Mouse (Mus musculus) midbrain, embryonic 13.5 days (tissue): ENCODE data around the gene Srpx2. TPM values are rescaled to one million over a fixed set of nuclear protein-coding genes. Genes with fewer than 3 reads are reported as not detected.
A peak's percentile ranks its signal among the peaks of the same experiment; 100 is the strongest.

Experiments used
- ATAC-seq: fragments of 200-750 bp; cut with Nextera tagmentation; 2 replicates; pipeline ENCODE4 v1.8.0; 2017; ENCODE audit warnings: mild to moderate bottlenecking, moderate TSS enrichment, moderate library complexity
- H3K27ac ChIP-seq: fragments of 300-500 bp; sonication (generic); 2 replicates; pipeline ENCODE4 v1.5.1; 2015; ENCODE audit warnings: inconsistent platforms, mild to moderate bottlenecking, moderate library complexity
- H3K27me3 ChIP-seq: fragments of 300-500 bp; sonication (generic); 2 replicates; pipeline ENCODE4 v1.6.1; 2015; ENCODE audit warnings: mild to moderate bottlenecking, inconsistent platforms
- H3K36me3 ChIP-seq: fragments of 300-500 bp; sonication (generic); 2 replicates; pipeline ENCODE4 v1.6.1; 2015; ENCODE audit warnings: mild to moderate bottlenecking, inconsistent platforms
- H3K4me1 ChIP-seq: fragments of 300-500 bp; sonication (generic); replicated peaks from 2 replicates; pipeline ENCODE4 v1.6.1; 2015; ENCODE audit warnings: inconsistent platforms
- H3K4me2 ChIP-seq: fragments of 300-500 bp; sonication (generic); replicated peaks from 2 replicates; pipeline ENCODE4 v1.6.1; 2015; ENCODE audit warnings: moderate library complexity, mild to moderate bottlenecking, inconsistent platforms
- H3K4me3 ChIP-seq: fragments of 300-500 bp; sonication (generic); replicated peaks from 2 replicates; pipeline ENCODE4 v1.5.1; 2015; ENCODE audit warnings: mild to moderate bottlenecking, inconsistent platforms
- H3K9ac ChIP-seq: fragments of 300-500 bp; sonication (generic); replicated peaks from 2 replicates; pipeline ENCODE4 v1.6.1; 2015; ENCODE audit warnings: mild to moderate bottlenecking, inconsistent platforms
- H3K9me3 ChIP-seq: fragments of 300-500 bp; sonication (generic); 2 replicates; pipeline ENCODE4 v1.6.1; 2016; ENCODE audit warnings: mild to moderate bottlenecking, inconsistent platforms
- WGBS: fragments of 180-500 bp; shearing (Covaris S2); methylation state at CpG from one replicate; pipeline ENCODE4 v1.1.7; 2015; 5-methylcytosine and 5-hydroxymethylcytosine counted together
- polyA plus RNA-seq: library from polyadenylated mRNA; unstranded; fragments of >200 nt; fragmentation: Nextera tagmentation; extraction: Ambion mirVana; gene quantifications from 2 replicates; pipeline ENCODE4 v1.2.1, GENCODE M21; 2015

The Srpx2 gene
- polyA plus RNA-seq: 1.4 and 1.6 TPM in 2 replicates

DNA sequence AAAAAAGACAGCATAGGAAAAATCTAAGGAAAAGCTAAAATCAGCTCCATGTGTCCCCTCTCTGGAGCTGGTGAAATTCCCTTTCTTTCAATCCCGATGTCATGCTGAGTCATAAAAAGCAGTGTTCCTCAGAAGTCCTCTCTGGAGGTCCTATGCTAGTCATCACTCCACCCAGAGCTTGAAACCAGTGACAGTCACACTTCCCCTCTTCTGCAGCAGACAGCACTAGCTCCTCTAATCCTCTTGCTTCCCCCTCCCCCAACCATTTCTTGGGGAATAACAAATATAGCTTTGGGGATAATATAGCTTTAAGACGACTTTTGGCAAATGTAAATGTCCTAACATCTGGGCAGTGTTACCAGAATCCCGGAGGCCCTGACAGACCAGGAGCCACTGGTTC is at the start of gene Srpx2:
Gene Srpx2 (plus strand): TSS at position 166 of the 400 bp plus-strand sequence.
- no peak within 1 kb of the TSS for H3K4me3 ChIP-seq
- no peaks in the 10 kb centered on the region for H3K9me3 ChIP-seq
- H3K9ac ChIP-seq: no peak within 1 kb of the TSS
- no peaks in the 10 kb centered on the region for H3K36me3 ChIP-seq
- H3K4me1 ChIP-seq: peaks cover 6% of the 10 kb centered on the region; the same call in 1 of the 2 replicates
- H3K27me3 ChIP-seq: peaks cover 11% of the 10 kb centered on the region; the same call in 1 of the 2 replicates
- 35% methylated on average over 3 of the region's 3 CpGs for WGBS
- H3K27ac ChIP-seq: no peak within 1 kb of the TSS
- ATAC-seq: no peak
- H3K4me2 ChIP-seq: no peak within 1 kb of the TSS

- 96% methylated on average over 6 of the region's 6 CpGs for WGBS
Measured at GRCm38 (mm10) chrX:133869743-133870142, 38.5 kb upstream of the Srpx2 start.

DNA sequence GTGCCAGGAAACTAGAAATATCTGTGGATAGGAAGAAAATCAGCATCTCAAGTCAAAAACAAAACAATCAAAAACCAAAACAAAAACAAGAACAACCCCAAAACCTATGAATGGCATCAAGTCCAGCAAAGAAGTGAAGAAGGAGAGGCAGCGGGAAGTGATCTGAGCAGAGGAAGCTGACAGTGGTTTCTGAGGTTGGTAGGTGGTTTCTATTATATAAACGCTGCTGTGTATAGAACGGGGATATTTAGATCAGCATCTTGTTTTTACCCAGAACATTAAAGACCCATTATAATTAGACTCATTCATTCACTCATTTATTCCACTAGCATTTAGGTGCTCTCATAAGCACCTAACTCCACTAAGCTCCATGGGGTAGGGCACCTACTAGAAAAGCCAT is 20.9 kb upstream of the Srpx2 start:
- H3K27me3 ChIP-seq: no peaks in the 10 kb centered on the region
- H3K4me3 ChIP-seq: no peak overlapping the region
- H3K9me3 ChIP-seq: no peaks in the 10 kb centered on the region
- 99% methylated on average over 3 of the region's 3 CpGs for whole genome bisulfite sequencing
- H3K27ac ChIP-seq: no peak overlapping the region
- H3K36me3 ChIP-seq: peaks cover 13% of the 10 kb centered on the region
- no peak for ATAC-seq
- no peak overlapping the region for H3K9ac ChIP-seq
- no peaks in the 10 kb centered on the region for H3K4me1 ChIP-seq
- no peak overlapping the region for H3K4me2 ChIP-seq

More at GRCm38 (mm10) chrX:133869743-133870142, 38.5 kb upstream of the Srpx2 start:
- no peak overlapping the region for H3K9ac ChIP-seq
- H3K27ac ChIP-seq: no peak overlapping the region
- ATAC-seq: no peak
- H3K36me3 ChIP-seq: no peaks in the 10 kb centered on the region
- no peaks in the 10 kb centered on the region for H3K4me1 ChIP-seq
- H3K9me3 ChIP-seq: no peaks in the 10 kb centered on the region
- no peak overlapping the region for H3K4me2 ChIP-seq
- no peak overlapping the region for H3K4me3 ChIP-seq
- no peaks in the 10 kb centered on the region for H3K27me3 ChIP-seq

DNA sequence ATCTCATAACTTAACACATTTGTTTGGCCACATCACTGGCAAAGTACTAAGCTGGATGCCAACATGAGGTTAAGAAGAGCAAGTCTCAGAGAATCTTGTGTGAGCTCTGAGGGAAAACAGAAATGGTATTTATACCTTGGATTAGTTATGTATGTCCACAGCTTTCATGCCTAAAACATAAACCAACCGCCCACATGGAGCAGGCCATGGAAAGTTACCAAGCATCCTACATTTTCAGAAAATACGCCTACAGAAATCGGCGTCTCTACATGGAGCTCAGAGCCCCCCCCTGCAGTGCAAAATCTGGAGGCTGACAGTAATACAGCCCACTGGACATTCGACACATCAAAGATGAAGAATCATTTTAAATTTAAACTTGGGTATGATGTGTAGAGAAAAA is 20.1 kb upstream of the Srpx2 start:
- no peaks in the 10 kb centered on the region for H3K27me3 ChIP-seq
- H3K27ac ChIP-seq: no peak overlapping the region
- peaks cover 13% of the 10 kb centered on the region for H3K36me3 ChIP-seq
- H3K9ac ChIP-seq: no peak overlapping the region
- H3K4me2 ChIP-seq: no peak overlapping the region
- no peak for ATAC-seq
- 89% methylated on average over 5 of the region's 5 CpGs for WGBS
- H3K4me1 ChIP-seq: no peaks in the 10 kb centered on the region
- no peak overlapping the region for H3K4me3 ChIP-seq
- no peaks in the 10 kb centered on the region for H3K9me3 ChIP-seq

GRCm38 (mm10) chrX:133898014-133898542 is 10.1 kb upstream of the Srpx2 start, which contains the start of gene Tspan6:
Gene Tspan6 (minus strand): TSS chrX:133898429.
- H3K36me3 ChIP-seq: peaks cover 12% of the 10 kb centered on the region
- WGBS: 32% methylated on average over 33 of the region's 33 CpGs
- H3K27me3 ChIP-seq: no peaks in the 10 kb centered on the region
- H3K9ac ChIP-seq: peak within 1 kb of the TSS; percentile 81
- peak; percentile 98 for ATAC-seq
- 0 out of 2 replicates have a peak, but pooled peaks cover 4% of the 10 kb centered on the region for H3K4me1 ChIP-seq
- H3K4me3 ChIP-seq: peak within 1 kb of the TSS; percentile 57
- H3K4me2 ChIP-seq: peak within 1 kb of the TSS; percentile 55
- no peaks in the 10 kb centered on the region for H3K9me3 ChIP-seq
- peak within 1 kb of the TSS; percentile 70 for H3K27ac ChIP-seq

- WGBS: 30% methylated on average over 10 of the region's 10 CpGs
- H3K27me3 ChIP-seq: peaks cover 11% of the 10 kb centered on the region; the same call in 1 of the 2 replicates
- H3K4me3 ChIP-seq: no peak overlapping the region
- no peaks in the 10 kb centered on the region for H3K36me3 ChIP-seq
- no peaks in the 10 kb centered on the region for H3K9me3 ChIP-seq
- no peak overlapping the region for H3K9ac ChIP-seq
- H3K4me1 ChIP-seq: peaks cover 6% of the 10 kb centered on the region; the same call in 1 of the 2 replicates
- H3K27ac ChIP-seq: no peak overlapping the region
- no peak overlapping the region for H3K4me2 ChIP-seq
- no peak for ATAC-seq
Measured at GRCm38 (mm10) chrX:133911397-133912103, 3.3 kb downstream of the Srpx2 start.

DNA sequence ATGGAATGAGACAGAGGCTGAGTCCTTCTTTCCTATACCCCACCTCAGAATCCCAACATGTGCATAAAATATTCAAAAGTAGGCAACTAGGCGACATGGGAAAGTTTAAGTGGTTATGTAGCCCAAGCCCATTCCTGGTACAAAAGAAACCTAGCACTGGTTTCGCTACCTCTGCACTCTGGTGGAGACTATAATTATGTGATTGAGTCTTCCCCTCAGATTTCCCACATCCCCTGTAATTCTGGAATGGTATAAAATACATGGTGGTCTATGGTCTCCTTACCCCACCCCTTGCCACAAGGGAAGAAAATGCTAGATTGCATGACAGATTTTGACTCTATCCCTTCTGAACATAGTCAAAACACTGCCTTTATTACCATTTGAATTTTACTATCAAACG is 4.8 kb downstream of the Srpx2 start:
- H3K4me2 ChIP-seq: no peak overlapping the region
- H3K4me3 ChIP-seq: no peak overlapping the region
- WGBS: 86% methylated on average over 3 of the region's 3 CpGs

GRCm38 (mm10) chrX:133914219-133914618 is 6.0 kb downstream of the Srpx2 start:
- 66% methylated on average over 7 of the region's 7 CpGs for WGBS
- no peaks in the 10 kb centered on the region for H3K9me3 ChIP-seq

More for the DNA sequence above, 4.8 kb downstream of the Srpx2 start:
- H3K4me1 ChIP-seq: peaks cover 6% of the 10 kb centered on the region; the same call in 1 of the 2 replicates
- no peak overlapping the region for H3K27ac ChIP-seq
- ATAC-seq: no peak
- H3K36me3 ChIP-seq: no peaks in the 10 kb centered on the region
- peaks cover 11% of the 10 kb centered on the region; the same call in 1 of the 2 replicates for H3K27me3 ChIP-seq
- no peak overlapping the region for H3K9ac ChIP-seq
- no peaks in the 10 kb centered on the region for H3K9me3 ChIP-seq

DNA sequence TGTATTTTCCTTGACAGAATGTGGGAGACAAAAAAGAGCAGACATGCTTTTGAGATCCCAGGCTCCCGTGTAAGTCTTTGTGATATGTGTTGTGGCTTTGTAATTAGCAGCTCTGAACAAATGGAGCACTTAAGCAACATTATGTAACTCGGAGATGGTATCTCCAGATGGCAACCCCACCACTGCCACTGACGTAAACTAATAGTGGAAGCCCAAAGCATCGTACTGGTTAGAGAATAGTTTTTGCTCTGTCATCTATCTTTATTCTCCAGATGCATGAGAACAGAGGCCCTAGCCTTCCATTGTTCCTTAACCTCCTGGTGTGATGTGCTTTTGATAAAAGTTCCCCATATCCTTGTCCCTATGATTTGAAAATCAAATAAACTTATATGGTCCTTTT is 13.0 kb downstream of the Srpx2 start:
- H3K9me3 ChIP-seq: no peaks in the 10 kb centered on the region
- WGBS: 66% methylated on average over 4 of the region's 4 CpGs
- H3K27me3 ChIP-seq: peaks cover 5% of the 10 kb centered on the region; the same call in 1 of the 2 replicates
- H3K27ac ChIP-seq: no peak overlapping the region
- no peaks in the 10 kb centered on the region for H3K36me3 ChIP-seq
- ATAC-seq: no peak
- no peak overlapping the region for H3K9ac ChIP-seq
- H3K4me3 ChIP-seq: no peak overlapping the region
- no peaks in the 10 kb centered on the region for H3K4me1 ChIP-seq
- no peak overlapping the region for H3K4me2 ChIP-seq

More at GRCm38 (mm10) chrX:133914219-133914618, 6.0 kb downstream of the Srpx2 start:
- Histone ChIP-seq H3K27me3 (peaks cover 11% of the 10 kb centered on the region; the same call in 1 of the 2 replicates), H3K4me3 (no peak overlapping the region), H3K27ac (no peak overlapping the region), H3K9ac (no peak overlapping the region), H3K4me1 (peaks cover 6% of the 10 kb centered on the region; the same call in 1 of the 2 replicates), H3K36me3 (no peaks in the 10 kb centered on the region), H3K4me2 (no peak overlapping the region)
- no peak for ATAC-seq

GRCm38 (mm10) chrX:133926760-133927159 is 18.5 kb downstream of the Srpx2 start:
- no peak for ATAC-seq
- Histone ChIP-seq H3K4me2 (no peak overlapping the region), H3K4me3 (no peak overlapping the region), H3K9ac (no peak overlapping the region), H3K9me3 (no peaks in the 10 kb centered on the region), H3K4me1 (no peaks in the 10 kb centered on the region), H3K27ac (no peak overlapping the region), H3K36me3 (no peaks in the 10 kb centered on the region), H3K27me3 (0 out of 2 replicates have a peak, but pooled peaks cover 5% of the 10 kb centered on the region)
- 82% methylated on average over 5 of the region's 5 CpGs for WGBS

GRCm38 (mm10) chrX:133931302-133932013 is 23.2 kb downstream of the Srpx2 start:
- Histone ChIP-seq H3K4me1 (no peaks in the 10 kb centered on the region), H3K4me3 (no peak overlapping the region), H3K4me2 (no peak overlapping the region), H3K9me3 (no peaks in the 10 kb centered on the region), H3K36me3 (no peaks in the 10 kb centered on the region), H3K27me3 (no peaks in the 10 kb centered on the region), H3K27ac (no peak overlapping the region), H3K9ac (no peak overlapping the region)
- WGBS: 59% methylated on average over 12 of the region's 12 CpGs
- ATAC-seq: 0 out of 2 replicates have a peak, but pooled peaks have one; percentile 34
